Mouse (Mus musculus): ENCODE data around the gene Ocln. TPM values are rescaled to one million over a fixed set of nuclear protein-coding genes. Genes with fewer than 3 reads are reported as not detected.

Ocln gene
- total RNA-seq, 2 experiments from 2014 or later: 10.6 to 13.0 TPM

DNA sequence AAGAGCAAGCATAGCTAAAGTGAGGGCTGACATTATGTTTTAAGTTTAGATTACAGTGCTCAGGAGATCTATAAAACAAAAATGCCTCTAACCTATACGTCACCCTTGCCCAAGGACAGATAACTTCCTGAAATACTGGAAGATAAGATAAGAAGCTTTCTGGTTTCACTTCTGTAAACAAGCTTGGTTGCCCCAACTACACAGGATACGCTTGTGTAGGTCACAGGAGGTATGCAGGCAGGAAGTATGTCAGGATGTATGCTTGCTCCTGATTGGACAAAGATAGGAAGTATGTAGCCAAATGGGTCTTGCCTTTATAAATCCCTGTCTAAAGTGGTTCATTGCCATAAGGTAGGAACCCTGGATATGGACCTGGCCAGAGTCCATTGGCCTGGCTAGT is 23.4 kb upstream of the Ocln start:
- no peak for TF ChIP-seq CTCF (conservative IDR thresholded peaks at IDR 0.05)
- DNase-seq (ENCODE audit: low spot score in 2 of 2): no peak
- Histone ChIP-seq H3K4me3 (no peak overlapping the region), H3K27ac (no peak overlapping the region)

DNA sequence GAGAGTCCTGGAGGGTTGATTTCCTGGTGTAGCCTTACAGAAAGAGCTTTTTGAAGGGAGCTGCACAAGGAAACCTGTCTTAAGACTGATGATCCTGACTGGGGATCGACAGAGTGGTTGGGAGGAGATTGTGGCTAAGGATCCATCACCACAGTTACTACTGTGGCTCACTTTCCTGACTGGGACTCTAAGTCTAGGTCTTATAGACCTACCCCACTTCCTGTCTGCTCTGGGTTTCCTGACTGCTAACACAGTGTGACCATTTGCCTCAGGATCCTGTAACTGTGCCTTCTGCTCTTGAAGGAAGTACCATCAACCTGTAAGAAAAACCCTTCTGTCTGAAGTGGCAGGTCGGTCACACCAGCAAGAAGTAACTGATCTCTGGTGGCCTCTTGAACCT is 18.2 kb upstream of the Ocln start:
- H3K4me3 ChIP-seq: no peak overlapping the region
- no peak for DNase-seq (ENCODE audit: low spot score in 2 of 2)
- H3K27ac ChIP-seq: no peak overlapping the region
- no peak for TF ChIP-seq CTCF (conservative IDR thresholded peaks at IDR 0.05)

DNA sequence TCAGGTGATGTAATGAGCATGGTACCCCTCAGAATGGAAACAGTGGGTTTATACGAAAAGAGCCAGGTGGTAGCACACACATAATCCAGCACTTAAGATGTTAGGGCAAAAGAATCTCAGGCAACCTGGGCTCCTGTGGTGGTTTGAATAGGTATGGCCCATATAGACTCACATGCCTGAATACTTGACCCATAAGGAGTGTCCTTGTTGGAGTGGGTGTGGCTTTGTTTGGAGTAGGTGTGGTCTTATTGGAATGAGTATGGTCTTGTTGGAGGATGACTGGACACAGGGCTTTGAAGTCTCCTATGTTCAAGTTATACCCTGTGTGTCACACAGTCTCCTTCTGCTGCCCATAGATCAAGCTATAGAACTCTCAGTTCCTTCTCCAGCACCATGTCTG is 15.8 kb upstream of the Ocln start:
- no peak for TF ChIP-seq CTCF (conservative IDR thresholded peaks at IDR 0.05)
- DNase-seq (ENCODE audit: low spot score in 2 of 2): no peak
- Histone ChIP-seq H3K27ac (no peak overlapping the region), H3K4me3 (no peak overlapping the region)

DNA sequence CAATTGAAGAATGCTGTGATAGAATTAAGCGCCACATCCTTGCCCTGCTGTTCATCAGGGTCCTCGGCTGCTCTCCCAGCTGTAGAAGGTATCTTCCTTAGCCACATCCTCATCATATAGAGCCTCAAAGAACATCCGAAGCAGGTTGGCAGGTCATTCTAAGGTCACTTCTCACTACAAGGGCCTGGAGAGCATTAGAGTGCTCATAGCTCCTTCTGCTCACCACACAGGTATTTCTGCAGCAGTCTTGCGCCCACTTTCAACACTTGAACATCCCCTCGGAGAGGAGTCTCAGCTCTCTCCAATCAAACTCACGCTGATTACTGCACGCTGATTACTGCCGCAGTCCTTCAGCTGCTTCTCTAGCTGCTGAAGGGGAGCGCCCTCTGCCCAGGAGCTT is 6.9 kb upstream of the Ocln start:
- Histone ChIP-seq H3K27ac (no peak overlapping the region), H3K4me3 (no peak overlapping the region)
- DNase-seq (ENCODE audit: low spot score in 2 of 2): no peak
- no peak for TF ChIP-seq CTCF (conservative IDR thresholded peaks at IDR 0.05)

DNA sequence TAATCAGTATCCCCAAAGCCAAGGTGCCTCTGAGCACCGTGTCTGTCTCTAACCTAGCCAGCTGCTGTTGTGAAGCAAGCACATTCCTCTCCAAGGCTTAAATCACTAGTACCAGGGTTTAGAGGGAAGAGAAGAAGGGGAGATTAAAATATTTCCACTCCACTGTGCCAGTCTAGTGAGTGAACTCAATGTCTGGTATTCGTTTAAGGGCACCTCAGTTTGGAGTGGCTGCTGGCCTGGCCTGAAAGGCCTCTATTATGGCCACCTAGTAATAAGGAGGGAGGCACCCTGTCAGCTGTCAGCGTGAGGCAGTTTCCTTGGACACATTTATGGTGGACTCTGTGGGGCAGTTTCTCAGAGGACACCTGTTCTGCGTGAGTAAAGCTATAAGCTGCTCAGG is 4.5 kb upstream of the Ocln start:
- TF ChIP-seq CTCF (conservative IDR thresholded peaks at IDR 0.05): no peak
- no peak overlapping the region for H3K27ac ChIP-seq
- DNase-seq (ENCODE audit: low spot score in 2 of 2): no peak
- H3K4me3 ChIP-seq: no peak overlapping the region

DNA sequence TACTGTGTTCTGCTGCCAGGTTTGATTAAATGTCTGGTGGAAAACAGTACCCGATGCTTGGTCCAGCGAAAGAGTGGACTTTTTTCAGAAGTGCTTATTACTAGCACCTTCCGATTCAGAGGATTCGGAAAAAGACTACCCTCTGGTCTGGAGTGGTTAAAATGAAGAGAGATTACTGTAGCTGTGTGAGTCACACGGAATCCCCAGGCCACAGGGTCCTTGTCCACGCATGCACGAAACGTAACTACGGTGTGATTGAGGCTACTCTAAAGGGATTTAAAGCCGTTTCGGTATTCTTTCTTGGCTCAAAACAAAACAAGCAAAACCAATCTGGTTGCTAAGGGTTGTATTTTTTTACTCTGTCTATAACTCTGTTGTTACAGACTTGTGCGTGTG is 522 bp upstream of the Ocln start:
- H3K27ac ChIP-seq: peak overlapping the region; percentile 88
- TF ChIP-seq CTCF (conservative IDR thresholded peaks at IDR 0.05): no peak
- peak overlapping the region; percentile 81 for H3K4me3 ChIP-seq
- DNase-seq (ENCODE audit: low spot score in 2 of 2): no peak

DNA sequence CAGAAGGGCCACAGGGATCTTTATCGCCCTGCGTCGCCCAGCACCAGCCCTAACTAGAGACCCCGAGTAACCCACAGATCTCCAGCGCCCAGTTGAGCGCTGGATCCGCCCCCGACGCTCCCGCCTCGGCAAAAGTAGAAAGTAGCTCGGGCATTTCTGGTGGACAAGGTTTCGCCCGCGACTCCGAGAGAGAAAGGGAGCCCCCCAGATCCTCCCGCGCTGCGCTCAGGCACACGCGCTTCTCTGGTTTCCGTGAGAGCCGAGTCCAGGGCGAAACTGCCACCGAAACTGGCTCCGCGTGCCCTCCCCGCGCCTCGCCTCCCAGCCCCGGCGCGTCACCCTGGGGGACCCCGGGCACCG is 529 bp downstream of the Ocln start:
- H3K27ac ChIP-seq: peak overlapping the region; percentile 88
- TF ChIP-seq CTCF (conservative IDR thresholded peaks at IDR 0.05): no peak
- DNase-seq (ENCODE audit: low spot score in 2 of 2): no peak
- peak overlapping the region; percentile 81 for H3K4me3 ChIP-seq

DNA sequence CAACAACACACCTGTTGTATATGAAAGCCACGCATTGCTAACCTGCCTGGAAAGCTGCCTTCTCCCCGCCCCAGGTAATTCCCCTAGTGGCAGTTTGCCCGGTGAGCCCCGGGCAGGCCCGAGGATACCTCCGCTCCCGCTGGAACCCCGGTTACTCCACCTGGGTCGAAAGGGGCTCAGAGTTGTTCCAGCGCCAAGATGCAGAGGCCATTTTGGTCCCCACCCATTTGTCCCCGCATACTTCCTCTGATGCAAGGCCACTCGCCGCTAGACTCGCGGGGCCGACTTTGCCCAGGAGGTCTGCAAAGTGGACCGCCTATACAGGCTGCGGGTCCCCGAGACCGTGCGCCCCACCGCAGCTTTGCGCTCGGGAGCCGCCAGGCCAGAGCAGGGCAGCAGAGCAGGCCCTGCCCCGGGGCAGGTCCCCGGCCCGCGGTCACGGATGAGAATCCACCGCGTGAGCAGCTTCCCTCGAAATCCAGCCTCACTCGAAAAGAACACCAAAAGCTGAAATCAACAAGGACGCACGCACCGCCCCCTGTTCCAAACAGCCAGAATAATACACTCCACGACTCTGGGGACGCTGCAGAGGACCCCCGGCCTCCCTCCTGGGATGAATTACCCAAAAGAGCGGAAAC is 1.0 kb downstream of the Ocln start:
- H3K27ac ChIP-seq: peak overlapping the region; percentile 88
- no peak for DNase-seq (ENCODE audit: low spot score in 2 of 2)
- no peak for TF ChIP-seq CTCF (conservative IDR thresholded peaks at IDR 0.05)
- peak overlapping the region; percentile 81 for H3K4me3 ChIP-seq

DNA sequence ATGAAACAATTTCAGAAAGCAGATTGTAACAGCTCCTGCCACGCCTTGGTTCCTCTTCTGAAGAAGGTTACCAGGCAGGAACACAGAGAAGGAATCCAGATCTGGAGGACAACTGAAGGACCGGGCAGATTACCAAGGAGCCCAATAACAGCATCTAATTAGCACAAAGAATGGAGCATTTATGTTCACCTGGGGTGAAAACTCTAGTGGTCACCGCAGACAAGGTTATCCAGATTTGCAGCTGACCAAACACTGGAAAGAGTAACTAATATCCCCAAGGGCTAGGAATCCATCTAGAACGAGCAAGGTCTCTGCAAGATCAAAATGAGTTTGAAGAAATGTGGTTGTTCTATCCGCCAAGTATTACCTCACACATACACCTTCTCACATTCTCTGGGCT is 5.2 kb downstream of the Ocln start:
- no peak overlapping the region for H3K4me3 ChIP-seq
- DNase-seq (ENCODE audit: low spot score in 2 of 2): no peak
- TF ChIP-seq CTCF (conservative IDR thresholded peaks at IDR 0.05): no peak
- peak overlapping the region; percentile 29; the same call in 1 of the 2 replicates for H3K27ac ChIP-seq

DNA sequence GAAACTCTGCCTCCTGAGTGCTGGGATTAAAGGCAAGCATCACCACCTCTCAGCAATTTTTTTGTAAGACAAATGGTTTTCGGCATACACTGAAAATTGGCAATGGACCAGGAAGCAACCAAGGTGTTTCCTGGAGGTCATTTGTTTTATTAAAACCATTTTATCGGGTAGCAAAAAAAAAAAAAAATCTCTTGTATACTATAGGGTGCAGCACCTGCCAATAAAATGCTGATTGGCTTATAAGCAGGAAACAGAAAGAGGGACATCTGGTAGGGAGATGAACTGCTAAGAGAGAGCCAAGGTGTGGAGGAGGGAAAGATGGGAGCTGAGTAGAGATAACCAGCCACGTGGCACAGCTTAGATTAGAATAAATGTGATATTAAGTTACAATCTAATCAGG is 7.0 kb downstream of the Ocln start:
- no peak overlapping the region; the same call in 1 of the 2 replicates for H3K4me3 ChIP-seq
- no peak for TF ChIP-seq CTCF (conservative IDR thresholded peaks at IDR 0.05)
- peak in 1 of 2 experiments; percentile 43 for DNase-seq (ENCODE audit: low spot score in 2 of 2)

DNA sequence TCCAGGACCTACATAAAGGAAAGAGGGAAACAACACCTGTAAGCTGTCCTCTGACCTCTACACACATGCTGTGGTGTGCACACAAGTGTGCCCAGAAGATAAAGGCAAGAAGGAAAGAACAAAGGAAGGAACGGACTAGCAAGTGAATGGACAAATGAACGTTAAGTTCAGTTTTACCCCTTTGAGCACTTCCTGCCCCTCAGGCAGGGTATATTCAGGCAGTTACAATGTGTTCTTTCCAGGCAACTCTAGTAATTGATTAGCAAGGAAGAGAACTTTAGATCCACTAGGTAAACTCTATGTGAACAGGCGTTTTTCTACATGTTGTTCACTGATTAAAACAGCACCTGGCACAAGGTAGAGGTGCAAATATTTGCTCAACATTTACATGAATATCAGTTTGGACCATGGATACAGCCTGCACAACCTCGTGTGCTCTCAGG is 8.3 kb downstream of the Ocln start:
- H3K27ac ChIP-seq: no peak overlapping the region
- no peak for DNase-seq (ENCODE audit: low spot score in 2 of 2)
- no peak overlapping the region for H3K4me3 ChIP-seq
- no peak for TF ChIP-seq CTCF (conservative IDR thresholded peaks at IDR 0.05)

More for the DNA sequence above, 7.0 kb downstream of the Ocln start:
- H3K27ac ChIP-seq: peak overlapping the region; percentile 36

DNA sequence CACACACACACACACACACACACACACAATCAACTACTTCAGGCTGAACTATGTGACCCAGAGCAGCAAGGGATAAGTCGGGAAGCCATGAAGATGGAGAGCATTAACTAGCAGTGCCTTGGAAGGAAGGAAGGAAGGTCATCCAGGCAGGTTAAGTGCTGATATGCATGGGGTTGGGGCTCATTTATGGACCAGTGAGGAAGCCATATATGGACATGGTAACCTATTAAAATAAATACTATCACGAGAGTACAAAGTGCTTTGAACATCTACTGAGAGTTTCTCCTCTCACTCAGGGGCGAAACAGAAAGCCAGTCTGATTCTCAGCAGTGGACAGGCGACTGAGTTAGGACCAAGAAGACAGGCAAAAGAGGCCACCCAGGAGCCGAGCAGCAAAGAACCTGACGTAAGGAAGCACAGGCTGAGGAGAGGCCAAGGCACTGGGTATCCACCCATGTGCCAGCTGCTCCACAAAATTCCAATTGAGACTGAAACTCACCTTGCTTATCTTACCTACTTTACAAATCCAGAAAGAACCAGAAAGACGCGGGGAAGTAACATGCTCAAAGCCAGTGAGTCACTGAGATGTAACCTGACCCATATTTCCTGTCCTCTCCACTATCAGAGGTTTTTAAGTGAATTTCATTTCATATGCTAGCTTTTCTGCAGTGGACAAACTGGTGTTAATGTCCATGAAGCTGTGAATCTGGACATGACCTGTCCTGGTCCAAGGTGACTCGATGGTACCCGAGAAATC is 9.3 kb downstream of the Ocln start:
- no peak overlapping the region for H3K27ac ChIP-seq
- no peak overlapping the region for H3K4me3 ChIP-seq
- no peak for DNase-seq (ENCODE audit: low spot score in 2 of 2)
- TF ChIP-seq CTCF (conservative IDR thresholded peaks at IDR 0.05): no peak

DNA sequence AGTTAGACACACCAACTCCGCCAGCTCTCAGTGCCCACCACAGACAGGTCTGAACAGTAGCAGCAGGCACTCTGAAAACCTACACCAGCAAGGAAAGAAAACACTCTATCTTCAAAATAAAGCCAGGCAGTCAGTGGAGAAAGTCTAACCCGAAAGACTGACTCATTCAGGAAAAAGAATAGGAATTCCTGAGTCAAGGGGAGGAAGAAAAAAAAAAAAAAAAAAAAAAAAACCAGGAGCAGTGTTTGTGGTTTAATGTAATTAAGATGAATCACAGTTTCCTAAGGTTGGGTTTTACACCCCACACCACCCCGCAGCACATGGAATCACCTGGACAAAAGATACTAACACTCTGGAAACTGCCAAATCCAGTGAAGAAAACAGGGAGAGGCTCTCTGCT is 16.4 kb downstream of the Ocln start:
- Histone ChIP-seq H3K27ac (no peak overlapping the region), H3K4me3 (no peak overlapping the region)
- no peak for TF ChIP-seq CTCF (conservative IDR thresholded peaks at IDR 0.05)
- no peak for DNase-seq (ENCODE audit: low spot score in 2 of 2)

DNA sequence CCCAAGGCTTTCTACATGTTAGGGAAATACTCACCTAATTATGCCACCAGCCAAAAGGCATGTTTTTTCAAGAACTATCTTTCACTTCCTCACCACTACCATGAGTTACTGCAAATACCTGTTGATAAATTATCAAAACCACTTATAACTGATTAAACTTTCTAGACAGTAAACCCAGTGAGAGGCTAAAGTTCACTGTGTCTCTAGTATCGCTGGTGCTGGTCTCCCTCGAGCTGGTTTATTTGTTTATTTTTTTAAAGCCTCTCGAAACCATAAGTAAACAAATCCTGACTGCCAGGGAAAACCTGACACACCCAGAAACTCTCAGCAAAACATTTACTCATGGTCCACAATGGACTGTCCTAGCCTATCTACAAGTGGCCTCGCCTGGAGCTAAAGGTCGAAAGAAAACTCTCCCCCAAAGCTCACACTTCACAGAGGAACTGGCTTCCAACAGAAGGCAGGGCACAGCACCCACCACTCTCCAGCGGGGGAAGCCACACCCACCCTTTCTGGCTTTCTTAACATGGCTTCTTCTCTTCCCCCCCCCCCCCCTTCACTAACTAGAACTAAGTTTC is 19.6 kb downstream of the Ocln start:
- no peak for DNase-seq (ENCODE audit: low spot score in 2 of 2)
- Histone ChIP-seq H3K4me3 (no peak overlapping the region), H3K27ac (no peak overlapping the region)
- TF ChIP-seq CTCF (conservative IDR thresholded peaks at IDR 0.05): no peak
